Mouse (Mus musculus): ENCODE data around the gene Gzmd.
"Not testable (repeated sequence)": the region's sequence is repeated elsewhere in the genome, so short reads cannot be mapped to it uniquely, and the experiment has no call there.

Gene Gzmd

GRCm38 (mm10) chr14:56132508-56132907 lies at the start of gene Gzmd:
Gene Gzmd, minus strand, starts transcription at chr14:56132608.
- not testable (repeated sequence) for DNase-seq

- DNase-seq, result not testable (repeated sequence)
Observed at GRCm38 (mm10) chr14:56177651-56178050, 45.2 kb upstream of the Gzmd start.

GRCm38 (mm10) chr14:56174499-56174898 lies 42.1 kb upstream of the Gzmd start, which contains the start of gene Gzmn:
Gene Gzmn, minus strand, starts transcription at chr14:56174599.
- DNase-seq, result no peak

- DNase-seq, result peak; percentile 57
Observed at GRCm38 (mm10) chr14:56173396-56173795, 41.0 kb upstream of the Gzmd start.

GRCm38 (mm10) chr14:56172744-56173143 lies 40.3 kb upstream of the Gzmd start:
- DNase-seq, result no peak

GRCm38 (mm10) chr14:56168009-56168408 lies 35.6 kb upstream of the Gzmd start:
- DNase-seq, result no peak

GRCm38 (mm10) chr14:56162109-56162508 lies 29.7 kb upstream of the Gzmd start:
- peak; percentile 82 for DNase-seq

- DNase-seq, result not testable (repeated sequence)
Observed at GRCm38 (mm10) chr14:56159479-56159878, 27.1 kb upstream of the Gzmd start, which contains the start of gene Gzmg. Gene Gzmg, minus strand, starts transcription at chr14:56159579.

GRCm38 (mm10) chr14:56155340-56155739 lies 22.9 kb upstream of the Gzmd start:
- DNase-seq, result no peak

- DNase-seq, result not testable (repeated sequence)
Observed at GRCm38 (mm10) chr14:56133675-56134074, 1.3 kb upstream of the Gzmd start.

GRCm38 (mm10) chr14:56128341-56128740 lies 4.1 kb downstream of the Gzmd start:
- DNase-seq, result no peak

- DNase-seq, result no peak
Observed at GRCm38 (mm10) chr14:56123516-56123915, 8.9 kb downstream of the Gzmd start.

- DNase-seq, result no peak
Observed at GRCm38 (mm10) chr14:56120525-56120924, 11.9 kb downstream of the Gzmd start, which contains the start of gene Gzme. Gene Gzme, minus strand, starts transcription at chr14:56120625.

GRCm38 (mm10) chr14:56115531-56116310 lies 16.7 kb downstream of the Gzmd start:
- not testable (repeated sequence) for DNase-seq

GRCm38 (mm10) chr14:56105447-56106180 lies 26.8 kb downstream of the Gzmd start:
- DNase-seq, result no peak

GRCm38 (mm10) chr14:56105016-56105415 lies 27.4 kb downstream of the Gzmd start:
- DNase-seq, result no peak

- DNase-seq, result no peak
Observed at GRCm38 (mm10) chr14:56103452-56103851, 29.0 kb downstream of the Gzmd start.

- no peak for DNase-seq
Observed at GRCm38 (mm10) chr14:56102386-56102785, 30.0 kb downstream of the Gzmd start, which contains the start of gene Ctsg. Gene Ctsg, minus strand, starts transcription at chr14:56102574.

- DNase-seq, result no peak
Observed at GRCm38 (mm10) chr14:56098940-56099339, 33.5 kb downstream of the Gzmd start.

- no peak for DNase-seq
Observed at GRCm38 (mm10) chr14:56097597-56097996, 34.8 kb downstream of the Gzmd start.

GRCm38 (mm10) chr14:56093353-56093752 lies 39.1 kb downstream of the Gzmd start:
- DNase-seq, result no peak

- no peak for DNase-seq
Observed at GRCm38 (mm10) chr14:56086711-56087110, 45.7 kb downstream of the Gzmd start.

- DNase-seq, result no peak
Observed at GRCm38 (mm10) chr14:56085167-56085566, 47.2 kb downstream of the Gzmd start, which contains the start of gene Mcpt8. Gene Mcpt8, minus strand, starts transcription at chr14:56085273.

GRCm38 (mm10) chr14:56082016-56082415 lies 50.4 kb downstream of the Gzmd start:
- DNase-seq, result peak; percentile 36
